Mouse (Mus musculus) retina, embryonic 14.5 days (tissue): ENCODE measurements around the gene Mdfi.
A peak's percentile ranks its signal among the peaks of the same experiment; 100 is the strongest.

Experiments used
- DNase-seq: peaks from one replicate; pipeline ENCODE4 v3.0.0-alpha.2; 2015; ENCODE audit warnings: low spot score

The Mdfi gene

DNA sequence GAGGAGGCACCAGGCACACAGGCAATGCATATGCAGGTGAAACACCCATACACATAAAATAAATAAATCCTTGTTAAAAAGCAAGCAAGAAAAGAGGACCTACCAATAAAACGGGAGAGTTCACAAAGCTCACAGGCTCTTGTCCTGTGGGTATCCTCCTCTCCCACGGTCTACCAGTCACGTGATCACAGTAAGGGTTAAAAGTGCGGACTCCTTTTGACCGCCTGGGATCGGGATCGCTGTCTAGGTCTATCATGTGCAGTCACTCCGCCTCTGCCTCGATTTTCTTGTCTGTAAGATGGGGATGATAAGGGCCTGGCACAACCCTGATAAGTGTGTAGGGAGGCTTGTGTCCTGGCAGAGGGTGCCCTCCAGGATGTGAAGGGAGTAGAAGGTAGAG lies 37.1 kb downstream of the Mdfi start:
- DNase-seq, result no peak

DNA sequence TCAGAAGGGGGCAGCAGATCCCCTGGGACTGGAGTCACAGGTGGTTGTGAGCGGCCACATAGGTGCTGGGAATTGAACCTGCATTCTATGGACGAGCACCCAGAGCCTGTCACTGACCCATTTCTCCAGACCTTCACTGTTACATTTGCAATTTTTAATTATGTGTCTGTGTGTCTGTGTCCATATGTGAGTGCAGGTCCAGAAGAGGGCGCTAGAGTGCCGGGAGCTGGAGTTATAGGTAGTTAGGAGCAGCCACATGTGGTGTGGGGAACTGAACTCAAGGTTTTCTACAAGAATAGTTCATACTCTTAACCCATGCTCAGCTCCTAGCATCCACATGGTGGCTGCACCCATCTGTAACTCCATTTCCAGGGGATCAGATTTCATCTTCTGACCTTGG lies 37.5 kb downstream of the Mdfi start:
- DNase-seq, result no peak

DNA sequence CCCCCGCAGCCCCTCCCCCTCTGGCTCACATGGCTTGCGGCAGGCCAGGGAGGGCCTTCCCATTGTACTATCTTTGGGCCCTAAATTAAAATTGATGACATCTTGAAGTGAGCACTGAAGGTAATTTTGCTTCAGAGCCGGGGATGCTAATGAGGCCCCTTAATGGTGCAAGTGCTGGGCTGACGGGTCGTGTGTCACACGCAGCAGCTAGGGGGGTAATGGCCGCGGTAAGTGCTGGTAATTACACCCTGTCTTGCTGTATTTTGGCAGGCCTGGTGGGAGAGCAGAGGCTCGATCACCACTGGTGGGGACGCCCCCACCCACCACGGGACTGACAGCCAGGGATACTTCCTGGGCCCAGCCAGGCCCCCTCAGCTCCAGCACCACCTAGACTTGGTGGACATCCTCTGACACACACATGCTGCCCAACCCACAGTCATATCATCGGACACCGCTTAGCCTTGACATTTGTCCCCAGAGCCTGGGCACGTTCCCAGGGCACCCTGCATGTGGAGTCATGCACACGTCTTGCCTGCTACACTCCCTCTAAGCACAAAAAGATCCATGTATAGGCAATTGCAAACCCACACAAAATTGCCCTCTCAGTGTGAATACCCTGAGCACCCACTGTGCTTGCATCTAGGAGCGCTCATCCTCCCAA lies 38.2 kb downstream of the Mdfi start:
- no peak for DNase-seq

DNA sequence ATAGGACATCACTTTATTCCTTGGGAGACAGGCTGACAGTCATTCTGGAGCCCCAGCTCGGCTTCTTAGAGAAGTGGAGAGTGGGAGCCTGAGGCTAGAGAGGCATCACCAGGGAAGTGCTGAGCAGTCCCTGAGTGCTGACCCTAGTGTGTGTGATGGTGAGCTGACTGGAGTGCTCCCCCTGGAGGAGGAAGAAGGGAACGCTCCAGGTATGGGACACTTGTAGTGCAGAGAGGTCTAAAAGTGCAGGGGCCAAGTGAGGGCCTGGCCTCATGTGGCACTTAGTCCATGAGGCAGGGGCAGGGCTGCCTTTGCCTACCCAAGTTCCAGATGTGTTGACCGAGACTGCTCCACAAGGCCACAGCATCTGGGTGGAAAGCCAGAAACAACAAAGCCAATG lies 39.0 kb downstream of the Mdfi start:
- peak; percentile 67 for DNase-seq

DNA sequence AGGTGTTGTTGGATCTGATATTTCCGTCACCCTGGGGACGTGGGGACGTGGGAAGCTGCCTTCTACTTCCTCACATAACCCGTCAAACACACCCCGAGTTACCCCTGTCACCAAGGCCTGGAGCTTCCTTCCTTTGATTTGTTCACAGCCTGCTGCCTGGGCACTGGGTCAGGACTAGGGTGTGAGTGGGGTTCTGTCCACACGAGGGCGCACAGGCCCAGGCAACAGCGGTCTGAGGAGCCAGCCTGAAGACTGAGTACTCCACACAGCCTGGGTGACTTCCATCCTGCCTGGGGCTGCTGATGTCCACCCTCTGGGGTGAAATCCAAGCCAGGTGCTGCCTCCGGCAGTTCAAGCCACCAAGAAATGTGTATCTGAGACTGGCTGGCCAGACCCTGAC lies 41.1 kb downstream of the Mdfi start:
- peak; percentile 91 for DNase-seq

DNA sequence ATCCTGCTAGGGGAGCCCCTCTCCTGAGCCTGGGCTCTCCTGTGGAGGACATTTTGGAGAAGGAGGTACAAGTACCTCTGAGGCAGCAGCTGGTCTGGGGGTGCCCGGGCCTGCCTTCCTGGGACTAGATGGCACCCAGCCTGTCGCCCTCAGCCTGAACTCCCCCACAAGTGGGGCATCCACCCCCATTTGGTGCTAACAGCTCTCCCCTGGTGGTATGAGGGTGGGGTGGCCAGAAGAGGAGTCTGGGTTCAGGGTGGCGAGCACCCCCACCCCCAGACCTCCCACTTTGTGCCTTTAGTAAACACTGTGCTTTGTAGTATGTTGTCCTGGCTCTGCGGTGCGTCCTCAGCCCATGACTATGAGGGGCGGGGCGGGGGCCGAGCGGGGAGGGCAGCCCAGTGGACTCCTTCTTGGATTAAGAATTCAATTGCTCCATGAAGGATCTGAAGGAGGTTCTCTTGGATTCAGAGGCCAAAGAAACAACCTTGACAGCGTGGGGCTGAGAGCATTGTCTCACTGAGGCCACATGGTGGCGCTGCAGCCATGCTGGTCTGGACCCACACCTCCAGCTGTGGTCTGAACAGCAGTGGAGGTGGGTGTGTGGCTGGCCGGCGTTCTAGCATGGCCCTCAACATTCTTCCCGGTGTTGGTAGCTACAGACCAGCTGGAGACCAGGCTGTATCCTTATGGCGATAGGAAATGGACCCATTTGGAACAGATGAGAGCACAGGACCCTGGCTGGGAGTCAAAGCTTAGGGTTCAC lies 42.2 kb downstream of the Mdfi start:
- peak; percentile 93 for DNase-seq

DNA sequence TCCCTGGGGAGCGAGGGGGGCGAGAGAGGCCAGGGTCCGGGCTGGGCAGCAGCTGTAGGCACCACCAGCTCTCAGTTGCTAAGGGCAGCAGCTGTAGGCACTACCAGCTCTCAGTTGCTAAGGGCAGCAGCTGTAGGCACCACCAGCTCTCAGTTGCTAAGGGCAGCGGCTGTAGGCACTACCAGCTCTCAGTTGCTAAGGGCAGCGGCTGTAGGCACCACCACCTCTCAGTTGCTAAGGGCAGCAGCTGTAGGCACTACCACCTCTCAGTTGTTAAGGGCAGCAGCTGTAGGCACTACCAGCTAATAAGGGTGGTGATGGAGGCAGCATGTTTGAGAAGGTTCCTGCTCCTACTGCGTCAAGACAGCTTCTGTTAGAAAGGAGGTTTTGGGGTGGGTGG lies 45.5 kb downstream of the Mdfi start:
- DNase-seq, result peak; percentile 72

DNA sequence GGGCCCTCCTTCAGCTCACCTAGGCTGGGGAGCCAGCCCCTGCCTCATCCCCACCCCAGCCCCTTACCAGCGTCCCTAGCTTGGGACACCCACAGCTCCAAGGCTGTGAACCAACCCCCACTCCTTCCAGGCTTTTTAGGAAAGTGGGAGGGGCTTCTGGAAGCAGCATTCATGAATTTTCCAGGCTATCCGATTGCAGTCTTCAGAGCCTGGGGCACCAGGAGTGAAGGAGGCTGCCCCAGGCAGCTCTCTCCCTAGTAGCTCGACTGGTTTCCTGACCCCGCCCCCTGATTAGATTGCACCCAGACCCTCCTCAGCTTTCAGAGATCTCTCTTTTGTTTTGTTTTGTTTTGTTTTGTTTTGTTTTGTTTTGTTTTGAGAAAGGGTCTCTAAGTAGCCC lies 46.2 kb downstream of the Mdfi start:
- DNase-seq, result no peak

DNA sequence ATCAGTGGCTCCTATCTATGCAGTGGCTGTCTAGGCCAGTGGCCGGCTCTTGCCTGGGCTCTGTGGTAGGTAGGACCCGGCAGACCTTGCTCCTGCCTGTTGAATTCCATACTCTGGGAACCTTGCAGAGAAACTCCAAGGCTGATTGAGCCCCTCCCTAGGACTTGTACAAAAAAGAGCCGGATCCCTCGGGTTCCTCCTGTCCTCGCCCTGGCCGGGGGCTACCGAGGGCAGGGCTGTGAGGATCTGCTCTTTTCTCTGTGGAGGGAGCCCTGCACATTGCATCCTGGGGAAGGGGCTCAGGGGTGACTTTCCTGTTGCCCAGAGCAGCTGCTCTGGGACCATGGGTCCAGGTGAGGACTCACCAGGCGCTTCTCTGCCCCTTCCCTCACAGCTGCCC lies 46.9 kb downstream of the Mdfi start:
- DNase-seq, result no peak

DNA sequence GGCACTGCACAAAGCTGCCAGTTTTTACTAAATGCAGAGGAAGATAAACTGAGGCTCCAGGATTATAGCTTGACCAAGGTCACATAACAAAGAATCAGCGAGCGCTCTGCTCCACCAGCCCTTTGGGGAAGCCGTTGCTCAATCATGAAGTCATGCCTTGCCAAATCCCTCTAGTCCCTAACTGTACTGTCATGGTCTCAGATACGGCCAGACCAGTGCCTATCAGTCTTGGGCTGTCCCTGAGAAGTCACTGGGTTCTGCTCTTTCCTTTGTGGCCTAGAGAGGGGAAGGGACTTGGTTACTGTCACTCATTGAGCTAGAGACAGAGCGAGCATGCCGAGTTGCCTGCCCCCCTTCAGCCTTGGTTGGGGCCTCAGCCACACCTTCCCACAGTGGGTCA lies 50.1 kb downstream of the Mdfi start:
- no peak for DNase-seq

DNA sequence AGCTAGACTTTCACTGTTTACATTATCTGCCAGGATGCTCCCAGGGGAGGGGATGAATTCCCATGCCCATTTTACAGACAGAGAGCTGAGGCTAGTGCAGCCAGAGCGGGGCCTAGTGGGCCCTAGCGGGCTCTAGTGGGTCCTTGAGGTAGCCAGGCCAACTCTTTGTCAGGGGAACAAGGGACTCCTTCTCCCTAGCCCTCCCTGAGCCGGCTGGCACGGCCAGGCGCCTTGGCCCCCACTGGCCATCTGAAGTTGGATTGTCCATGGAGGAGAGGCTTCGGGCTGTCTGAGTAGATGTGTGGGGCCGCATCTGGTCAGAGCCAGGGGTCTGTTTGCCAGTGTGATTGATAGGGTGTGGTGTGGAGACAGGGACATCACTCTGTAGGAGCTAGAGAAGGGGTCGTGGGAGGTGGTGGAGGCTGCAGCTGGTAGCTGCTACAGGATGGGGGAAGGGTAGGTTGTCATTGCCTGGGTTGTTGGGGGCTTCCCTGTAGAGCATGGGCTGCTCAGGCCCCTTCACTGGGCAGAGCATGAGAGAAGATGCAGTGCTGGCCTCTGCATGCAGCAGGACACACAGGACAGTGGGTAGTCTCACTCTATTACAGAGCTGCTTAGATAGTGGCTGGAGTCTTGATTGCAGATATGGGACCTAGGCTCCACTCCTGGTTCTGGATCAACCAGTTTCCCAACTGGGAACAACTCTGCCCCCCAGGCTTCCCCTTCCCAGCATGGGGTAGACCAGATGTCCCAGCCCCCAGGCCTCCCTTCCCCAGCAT lies 50.9 kb downstream of the Mdfi start:
- DNase-seq, result no peak

DNA sequence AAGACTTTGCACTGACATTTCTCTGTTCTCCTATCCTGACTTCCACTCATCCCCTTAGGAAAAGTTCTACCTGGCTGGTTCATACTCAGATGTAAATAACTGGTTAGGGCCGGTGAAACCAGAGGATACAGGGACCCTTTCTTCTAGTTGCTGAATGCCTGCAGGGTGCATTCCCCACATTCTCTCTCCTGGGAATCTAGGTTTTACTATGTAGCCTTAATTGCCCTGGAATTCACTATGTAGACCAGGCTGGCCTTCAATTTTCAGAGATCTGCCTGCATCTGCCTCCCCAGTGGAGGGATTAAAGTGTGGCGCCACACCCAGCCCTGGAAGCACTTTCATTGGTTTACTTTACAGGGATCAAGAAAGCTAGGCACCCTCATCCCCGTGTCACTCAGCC lies 52.0 kb downstream of the Mdfi start:
- DNase-seq, result no peak

DNA sequence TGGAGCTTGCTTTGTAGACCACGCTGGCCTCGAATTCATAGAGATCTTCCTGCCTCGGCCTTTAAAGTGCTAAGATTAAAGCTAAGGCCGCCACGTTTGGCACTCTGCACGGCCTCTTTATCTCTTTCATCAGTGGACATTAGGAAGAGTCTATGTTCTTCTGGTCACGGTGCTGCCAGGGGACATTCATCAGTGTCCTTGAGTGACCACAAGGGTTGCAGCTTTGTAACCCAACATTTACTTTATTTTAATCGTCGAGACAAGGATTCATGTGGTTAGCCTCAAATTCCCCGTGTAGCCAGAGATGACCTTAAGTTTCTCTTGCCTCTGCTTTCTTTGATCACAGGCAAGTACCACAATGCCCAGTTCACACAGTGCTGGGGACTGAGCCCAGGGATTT lies 54.0 kb downstream of the Mdfi start:
- no peak for DNase-seq

DNA sequence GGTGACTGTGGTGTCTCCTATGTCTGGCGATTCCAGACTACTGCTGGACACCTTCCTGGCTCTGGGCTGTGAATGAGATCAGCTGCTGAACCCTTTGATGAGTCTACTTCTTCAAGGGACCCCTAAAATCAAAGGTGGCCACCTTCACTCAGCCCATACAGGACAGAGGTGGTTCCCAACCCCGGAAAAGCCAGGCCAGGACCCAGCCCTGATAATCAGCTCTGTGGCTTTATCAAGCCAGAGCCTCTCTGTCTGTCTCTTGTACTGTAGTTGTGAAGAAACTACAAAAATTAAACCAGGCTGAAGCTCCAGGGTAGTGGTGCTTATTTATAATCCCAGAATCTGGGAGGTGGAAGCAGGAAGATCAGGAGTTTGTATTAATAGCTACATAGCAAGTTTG lies 57.4 kb downstream of the Mdfi start:
- no peak for DNase-seq

DNA sequence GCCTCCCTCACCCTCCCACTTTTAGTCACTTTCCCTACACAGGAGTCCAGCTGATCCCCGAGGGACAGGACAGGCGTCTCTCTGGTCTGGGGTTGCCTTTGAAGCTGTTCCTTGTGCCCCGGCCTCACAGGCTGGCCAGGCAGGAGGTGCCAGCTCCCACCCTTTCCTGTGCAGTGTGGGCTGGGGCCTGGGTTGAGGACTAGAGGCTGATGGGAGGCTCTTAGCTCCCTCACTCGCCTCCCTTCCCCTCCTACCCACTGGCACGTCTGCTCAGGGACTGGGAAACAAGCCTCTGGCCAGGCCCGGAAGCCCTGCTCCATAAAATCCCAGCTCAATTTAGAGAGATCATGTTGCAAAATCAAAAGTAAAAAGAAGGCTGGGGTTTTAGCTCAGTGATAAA lies 60.9 kb downstream of the Mdfi start:
- DNase-seq, result no peak

DNA sequence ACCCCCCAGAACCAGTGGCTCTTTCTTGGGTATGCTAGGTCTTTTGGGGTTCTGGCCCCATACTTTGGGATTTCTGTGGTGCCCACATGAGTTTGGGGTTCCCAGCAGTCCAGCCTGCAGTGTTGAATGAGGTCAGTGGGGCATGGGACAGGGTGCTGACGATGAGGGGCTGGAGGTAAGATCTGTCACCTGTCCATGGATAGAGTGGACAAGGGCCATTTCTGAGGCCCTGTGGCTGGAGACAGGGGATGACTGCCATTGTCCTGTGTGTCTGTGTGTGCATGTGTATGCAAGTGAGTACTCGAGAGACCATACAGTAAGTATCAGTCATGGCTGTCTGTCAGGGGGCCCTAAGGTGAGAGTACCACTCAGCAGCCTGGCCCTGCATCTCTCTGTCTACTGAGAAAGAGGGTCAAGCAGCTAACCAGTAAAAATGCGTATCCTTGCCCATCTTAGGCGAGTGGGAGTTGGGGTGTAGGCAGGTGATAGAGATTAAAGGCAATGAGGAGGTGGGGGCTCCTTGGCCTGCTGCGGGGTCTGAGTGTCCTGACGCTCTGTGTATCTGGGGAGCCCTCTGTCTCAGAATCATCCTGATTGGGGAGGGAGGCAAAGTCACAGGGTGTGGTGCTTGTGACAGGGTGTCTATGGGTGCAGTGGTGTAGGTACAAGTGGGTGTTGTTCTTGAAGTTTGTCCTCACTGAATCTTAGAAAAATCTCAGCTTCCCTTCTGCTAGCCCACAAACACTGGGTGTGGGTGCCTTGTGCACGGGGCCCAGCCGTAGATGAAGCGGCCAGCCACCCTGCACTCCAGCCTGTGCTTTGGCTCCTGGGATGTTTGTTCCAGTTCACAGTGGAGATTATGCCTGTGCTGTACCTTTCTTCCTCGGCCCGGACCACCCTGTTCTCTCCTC lies 64.8 kb downstream of the Mdfi start:
- no peak for DNase-seq

DNA sequence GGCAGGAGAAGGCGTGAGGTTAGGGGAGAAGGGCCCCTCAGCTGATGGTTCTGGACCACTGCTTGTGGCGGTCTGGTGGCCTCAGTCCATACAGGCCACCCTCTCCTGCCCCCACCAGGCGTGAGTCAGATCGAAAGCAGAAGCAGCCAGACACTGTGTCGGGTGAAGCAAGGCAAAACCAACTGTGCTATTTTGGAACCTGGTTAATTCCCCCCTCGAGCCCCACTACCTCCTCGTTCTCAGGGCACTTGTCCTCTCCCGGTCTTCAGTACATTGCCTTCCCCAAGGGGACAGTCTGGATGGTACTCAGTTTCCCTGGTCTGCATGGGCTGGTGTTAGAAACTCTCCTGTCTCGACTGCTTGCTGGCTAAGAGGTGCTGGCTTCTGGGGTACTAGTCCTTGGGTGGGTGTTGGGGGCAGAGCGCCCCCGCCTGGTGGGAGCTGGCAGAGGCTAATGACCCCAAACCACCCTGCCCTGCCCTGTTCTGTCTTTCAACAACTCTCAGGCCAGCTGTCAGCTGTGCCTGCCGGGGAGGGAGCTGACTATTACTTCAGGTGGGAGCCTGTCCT lies 65.7 kb downstream of the Mdfi start:
- no peak for DNase-seq

DNA sequence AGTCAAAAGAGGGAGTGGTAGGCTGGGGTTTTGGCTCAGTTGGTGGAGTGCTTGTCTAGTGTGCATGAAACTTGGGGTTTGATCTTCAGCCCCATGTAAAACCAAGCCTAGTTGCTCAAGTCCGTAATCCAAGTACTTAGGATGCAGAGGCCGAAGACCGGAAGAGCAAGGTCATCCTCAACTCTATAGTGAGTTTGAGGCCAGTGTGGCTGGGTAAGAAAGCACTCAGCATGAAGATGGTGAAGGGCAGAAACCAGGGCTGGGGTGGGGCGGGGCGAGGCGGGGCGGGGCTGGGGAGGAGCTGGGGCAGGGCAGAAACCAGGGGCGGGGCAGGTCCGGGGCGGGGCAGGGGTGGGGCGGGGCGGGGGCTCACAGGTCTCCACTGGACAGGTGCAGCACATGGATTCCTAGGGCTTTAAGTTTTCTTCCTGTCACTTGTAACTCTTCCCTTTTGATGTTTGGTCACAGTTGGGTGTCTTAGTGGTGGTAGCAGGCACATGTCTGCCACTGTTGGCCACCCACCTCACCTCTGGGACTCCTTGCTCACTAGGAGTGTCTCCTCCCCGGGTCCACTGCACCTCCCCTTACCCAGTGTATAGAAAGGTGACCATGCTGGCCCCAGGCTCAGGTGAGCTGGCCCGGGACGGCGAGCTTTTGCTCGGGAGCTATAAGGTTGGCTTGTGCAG lies 66.9 kb downstream of the Mdfi start:
- no peak for DNase-seq

DNA sequence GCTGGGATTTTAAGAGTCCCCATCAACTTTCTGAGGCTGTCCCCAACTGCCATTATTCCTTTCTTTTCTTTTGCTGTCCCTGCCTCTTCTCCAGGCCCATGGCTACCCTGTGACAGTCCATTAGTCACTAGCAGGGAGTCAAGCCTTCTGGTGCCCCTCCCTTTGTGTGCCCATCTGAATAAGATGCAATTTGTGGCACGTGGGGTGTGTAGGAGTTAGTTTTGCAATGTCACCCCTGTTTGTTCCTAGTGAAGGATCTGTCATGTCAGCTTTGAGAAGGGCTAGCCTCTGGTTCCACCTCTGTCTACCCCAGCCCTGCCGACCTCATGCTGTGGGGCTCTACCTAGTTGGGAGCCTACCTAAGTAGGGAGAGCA lies 67.4 kb downstream of the Mdfi start:
- DNase-seq, result no peak

DNA sequence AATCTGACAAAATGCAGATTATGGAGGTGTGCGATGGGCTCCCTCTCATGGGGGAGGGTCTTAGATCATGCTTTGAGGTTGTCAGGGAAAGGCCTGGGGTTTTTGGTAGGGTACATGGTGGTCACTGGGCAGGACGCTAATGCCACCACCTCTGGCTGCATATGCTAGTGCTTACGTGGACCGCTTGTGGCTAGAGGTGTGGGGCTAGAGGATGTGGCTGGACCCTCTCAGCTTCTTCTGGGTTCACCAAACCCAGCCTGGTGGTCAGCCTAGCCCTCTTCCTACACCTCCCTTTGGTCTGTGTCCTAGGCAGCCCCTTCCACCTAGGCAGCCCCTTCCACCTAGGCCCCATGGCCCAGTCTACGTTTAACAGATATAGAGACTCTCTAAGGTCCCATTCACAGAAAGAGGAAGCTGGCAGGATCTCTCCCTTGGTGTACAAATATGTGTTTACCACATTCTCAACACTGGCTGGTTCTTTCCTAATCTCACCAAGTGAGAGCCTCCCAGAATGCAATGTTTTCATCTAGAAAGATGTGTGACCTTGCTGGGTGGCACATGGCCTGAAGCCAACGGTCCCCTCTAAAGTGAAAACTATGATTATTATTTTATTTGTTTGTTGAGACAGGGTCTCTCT lies 68.0 kb downstream of the Mdfi start:
- no peak for DNase-seq

DNA sequence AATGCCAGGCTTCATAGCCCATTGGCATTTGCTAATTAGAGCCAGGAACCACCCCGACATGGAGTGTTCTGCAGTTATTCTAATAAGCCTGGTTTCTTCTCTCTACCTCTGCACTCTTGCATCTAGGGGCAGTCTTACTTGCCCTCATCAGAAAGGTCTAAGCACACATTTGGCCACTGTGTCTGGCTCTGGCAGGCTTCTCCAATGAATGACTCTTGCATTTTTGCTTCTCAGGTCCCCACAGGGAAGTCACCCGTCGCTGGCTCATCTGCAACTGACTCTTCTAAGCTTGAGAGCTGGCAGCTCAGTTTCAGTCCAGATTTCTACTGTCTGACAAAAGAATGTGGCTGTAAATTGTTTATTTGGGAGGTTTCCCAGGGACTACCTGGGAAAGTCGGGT lies 68.5 kb downstream of the Mdfi start:
- no peak for DNase-seq
